Comparison of ENCODE assay signal across 13 mouse cellular contexts in genomic region chr5:43621575-43622299, GRCm38 (mm10). TPM values are rescaled to one million over a fixed set of nuclear protein-coding genes. Genes with fewer than 3 reads are reported as not detected.
DNase-seq lines count a peak whose midpoint lies in the region; ATAC-seq and TF ChIP-seq lines count a peak whose summit lies in the region.
"Had no signal": no experiment of that assay in that cellular context is flagged by ENCODE, and none has a peak within 500 bp of the region (broad histone marks: within the 10 kb centered on the region; RNA-seq: fewer than 3 reads in every experiment).

No protein-coding gene starts in this region.

- no peak overlapping the region for H3K9ac ChIP-seq in forebrain, embryonic 14.5 days (ENCODE audit: low read length)
- no peak overlapping the region for H3K9ac ChIP-seq in midbrain, embryonic 13.5 days (replicated peaks)
- H3K9ac ChIP-seq: embryonic facial prominence, embryonic 15.5 days; liver, embryonic 13.5 days had no signal

- no peaks in the 10 kb centered on the region for H3K36me3 ChIP-seq in forebrain, embryonic 14.5 days (ENCODE audit: control insufficient read depth, insufficient read depth, low read length)
- no peaks in the 10 kb centered on the region for H3K36me3 ChIP-seq in midbrain, embryonic 13.5 days
- H3K36me3 ChIP-seq in heart, embryonic 10.5 days = no peaks in the 10 kb centered on the region
- H3K36me3 ChIP-seq: embryonic facial prominence, embryonic 15.5 days; liver, embryonic 13.5 days had no signal

- peaks cover 7% of the 10 kb centered on the region for H3K4me1 ChIP-seq in forebrain, embryonic 14.5 days (ENCODE audit: control insufficient read depth, insufficient read depth, low read length)
- H3K4me1 ChIP-seq in midbrain, embryonic 13.5 days (replicated peaks) = no peaks in the 10 kb centered on the region
- no peaks in the 10 kb centered on the region for H3K4me1 ChIP-seq in heart, embryonic 10.5 days
- H3K4me1 ChIP-seq: embryonic facial prominence, embryonic 15.5 days; liver, embryonic 13.5 days had no signal

- H3K27ac ChIP-seq in layer of hippocampus, adult 2 months = peak overlapping the region; percentile 62
- 0 out of 2 replicates have a peak overlapping the region, but pooled peaks have one; percentile 27 for H3K27ac ChIP-seq in forebrain, embryonic 14.5 days (ENCODE audit: low read depth, low read length)
- 0 out of 2 replicates have a peak overlapping the region, but pooled peaks have one; percentile 1 for H3K27ac ChIP-seq in midbrain, embryonic 13.5 days
- no peak overlapping the region for H3K27ac ChIP-seq in heart, embryonic 10.5 days
- H3K27ac ChIP-seq: embryonic facial prominence, embryonic 15.5 days; liver, embryonic 13.5 days had no signal

- TF ChIP-seq CTCF in layer of hippocampus, adult 2 months (conservative IDR thresholded peaks at IDR 0.05) = peak; percentile 45; the same call in 1 of the 2 replicates

- no peak overlapping the region for H3K4me3 ChIP-seq in layer of hippocampus, adult 2 months
- H3K4me3 ChIP-seq in forebrain, embryonic 14.5 days (ENCODE audit: low read depth, low read length) = no peak overlapping the region
- H3K4me3 ChIP-seq in midbrain, embryonic 13.5 days (replicated peaks) = no peak overlapping the region
- no peak overlapping the region for H3K4me3 ChIP-seq in heart, embryonic 10.5 days
- H3K4me3 ChIP-seq: embryonic facial prominence, embryonic 15.5 days; liver, embryonic 13.5 days had no signal

- peak; percentile 89 for ATAC-seq in forebrain, embryonic 14.5 days
- peak; percentile 73 for ATAC-seq in midbrain, embryonic 13.5 days

- H3K4me2 ChIP-seq in forebrain, embryonic 14.5 days (ENCODE audit: low read length) = no peak overlapping the region
- no peak overlapping the region for H3K4me2 ChIP-seq in midbrain, embryonic 13.5 days (replicated peaks)
- H3K4me2 ChIP-seq: embryonic facial prominence, embryonic 15.5 days; liver, embryonic 13.5 days had no signal

- no peaks in the 10 kb centered on the region for H3K27me3 ChIP-seq in forebrain, embryonic 14.5 days (replicated peaks; ENCODE audit: control insufficient read depth, insufficient read depth, low read length)
- H3K27me3 ChIP-seq in midbrain, embryonic 13.5 days = no peaks in the 10 kb centered on the region
- H3K27me3 ChIP-seq in heart, embryonic 10.5 days (ENCODE audit: insufficient read depth, poor library complexity, severe bottlenecking) = no peaks in the 10 kb centered on the region
- H3K27me3 ChIP-seq: embryonic facial prominence, embryonic 15.5 days; liver, embryonic 13.5 days had no signal

- WGBS in forebrain, embryonic 14.5 days = 54% methylated on average over 7 of the region's 7 CpGs
- WGBS in midbrain, embryonic 13.5 days = 63% methylated on average over 7 of the region's 7 CpGs
- 73% methylated on average over 7 of the region's 7 CpGs for WGBS in heart, embryonic 10.5 days

- no peaks in the 10 kb centered on the region for H3K9me3 ChIP-seq in forebrain, embryonic 14.5 days (replicated peaks; ENCODE audit: control insufficient read depth, low read length)
- no peaks in the 10 kb centered on the region for H3K9me3 ChIP-seq in midbrain, embryonic 13.5 days
- H3K9me3 ChIP-seq in heart, embryonic 10.5 days = no peaks in the 10 kb centered on the region
- H3K9me3 ChIP-seq: embryonic facial prominence, embryonic 15.5 days; liver, embryonic 13.5 days had no signal

- DNase-seq in layer of hippocampus, adult 2 months (ENCODE audit: low spot score in 2 of 2) = peak; percentile 19 to 32
- no peak for DNase-seq in layer of hippocampus, postnatal 25 days (ENCODE audit: extremely low spot score in 1 of 2, low spot score in 1 of 2)
- peak; percentile 35 for DNase-seq in brain, adult 2 months (ENCODE audit: low read depth, low spot score)
- DNase-seq in forebrain, embryonic 14.5 days (ENCODE audit: low spot score) = peak; percentile 72
- no peak for DNase-seq in heart, embryonic 10.5 days (ENCODE audit: low spot score)
- DNase-seq in heart, adult 11 months = no peak
- DNase-seq: adrenal gland, postnatal 36 days; cerebellum, adult 9-10 months; kidney, adult 11 months; liver, embryonic 13.5 days; thymus, postnatal 36 days had no signal

RNA-seq across cellular contexts. Expression of gene Cc2d2a, which starts 40.4 kb away (rescaled TPM):
- total RNA-seq in layer of hippocampus, adult 2 months (2021) = 10 to 100 TPM; 18.2 to 21.0 TPM
- total RNA-seq in layer of hippocampus, postnatal 25 days (2021) = 10 to 100 TPM; 15.2 to 18.8 TPM
- polyA plus RNA-seq in forebrain, embryonic 14.5 days (2014; fragmentation: Nextera tagmentation; extraction: Ambion mirVana) = 5.8 and 7.7 TPM in 2 replicates
- polyA plus RNA-seq in midbrain, embryonic 13.5 days (2015; fragmentation: Nextera tagmentation; extraction: Ambion mirVana) = 9.8 and 10.2 TPM in 2 replicates
- 8.5 and 8.9 TPM in 2 replicates for polyA plus RNA-seq in heart, embryonic 10.5 days (2016; fragmentation: Nextera tagmentation; extraction: Ambion mirVana)

Comparison
In these comparisons a context has a peak if more than half of its experiments do, and no peak if none do; other contexts are left out.
1. DNase-seq: peak in layer of hippocampus, adult 2 months (2 of 2), brain, adult 2 months (single experiment) and forebrain, embryonic 14.5 days (single experiment); none in layer of hippocampus, postnatal 25 days (0 of 2), heart, embryonic 10.5 days (single experiment) and heart, adult 11 months (single experiment).